Mouse (Mus musculus) liver, embryonic 12.5 days (tissue): Measurements from ENCODE around the gene Stk33. TPM values are rescaled to one million over a fixed set of nuclear protein-coding genes. Genes with fewer than 3 reads are reported as not detected.

Experiments used
- ATAC-seq: fragments of 200-750 bp; cut with Nextera tagmentation; 2 replicates; pipeline ENCODE4 v1.8.0; 2017; ENCODE audit warnings: moderate number of reproducible peaks, mild to moderate bottlenecking, moderate library complexity
- H3K27ac ChIP-seq: fragments of 300-500 bp; sonication (generic); 2 replicates; pipeline ENCODE4 v1.5.1; 2016; ENCODE audit warnings: mild to moderate bottlenecking
- H3K27me3 ChIP-seq: fragments of 300-500 bp; sonication (generic); replicated peaks from 2 replicates; pipeline ENCODE4 v1.6.1; 2016; ENCODE audit warnings: mild to moderate bottlenecking, moderate library complexity
- H3K36me3 ChIP-seq: fragments of 300-500 bp; sonication (generic); 2 replicates; pipeline ENCODE4 v1.6.1; 2016; ENCODE audit warnings: mild to moderate bottlenecking, moderate library complexity
- H3K4me1 ChIP-seq: fragments of 300-500 bp; sonication (generic); 2 replicates; pipeline ENCODE4 v1.6.1; 2016
- H3K4me2 ChIP-seq: fragments of 300-500 bp; sonication (generic); 2 replicates; pipeline ENCODE4 v1.6.1; 2016; ENCODE audit warnings: mild to moderate bottlenecking, moderate library complexity
- H3K4me3 ChIP-seq: fragments of 300-500 bp; sonication (generic); 2 replicates; pipeline ENCODE4 v1.5.1; 2016; ENCODE audit warnings: mild to moderate bottlenecking, moderate library complexity
- H3K9ac ChIP-seq: fragments of 300-500 bp; sonication (generic); 2 replicates; pipeline ENCODE4 v1.6.1; 2016; ENCODE audit warnings: mild to moderate bottlenecking, moderate library complexity
- H3K9me3 ChIP-seq: fragments of 300-500 bp; sonication (generic); replicated peaks from 2 replicates; pipeline ENCODE4 v1.6.1; 2016; ENCODE audit warnings: mild to moderate bottlenecking, moderate library complexity
- WGBS: fragments of 180-500 bp; shearing (Covaris S2); methylation state at CpG from one replicate; pipeline ENCODE4 v1.1.7; 2016; ENCODE audit not compliant: insufficient replicate concordance; 5-methylcytosine and 5-hydroxymethylcytosine counted together
- polyA plus RNA-seq: library from polyadenylated mRNA; unstranded; fragments of >200 nt; fragmentation: Nextera tagmentation; extraction: Ambion mirVana; gene quantifications from 2 replicates; pipeline ENCODE4 v1.2.1, GENCODE M21; 2016

The Stk33 gene
- polyA plus RNA-seq, 1 experiment from 2014 or later: not detected

- Histone ChIP-seq H3K4me2 (no peak overlapping the region), H3K9ac (no peak overlapping the region), H3K9me3 (no peaks in the 10 kb centered on the region), H3K4me1 (no peaks in the 10 kb centered on the region), H3K4me3 (no peak overlapping the region), H3K27me3 (no peaks in the 10 kb centered on the region), H3K27ac (no peak overlapping the region), H3K36me3 (no peaks in the 10 kb centered on the region)
- WGBS: 72% methylated on average over 8 of the region's 8 CpGs
- ATAC-seq: no peak
These were observed 107.2 kb downstream of the Stk33 start for GRCm38 (mm10) chr7:109331722-109332121.

- Histone ChIP-seq H3K9ac (no peak overlapping the region), H3K9me3 (no peaks in the 10 kb centered on the region), H3K36me3 (no peaks in the 10 kb centered on the region), H3K4me3 (no peak overlapping the region), H3K4me2 (no peak overlapping the region), H3K27ac (no peak overlapping the region), H3K4me1 (no peaks in the 10 kb centered on the region), H3K27me3 (no peaks in the 10 kb centered on the region)
- no peak for ATAC-seq
- WGBS: 57% methylated on average over 3 of the region's 3 CpGs
These were observed 110.1 kb downstream of the Stk33 start for GRCm38 (mm10) chr7:109328772-109329171.

- 45% methylated on average over 4 of the region's 4 CpGs for WGBS
- no peak for ATAC-seq
- no peaks in the 10 kb centered on the region for H3K4me1 ChIP-seq
- no peaks in the 10 kb centered on the region for H3K27me3 ChIP-seq
- no peak overlapping the region for H3K4me2 ChIP-seq
- H3K4me3 ChIP-seq: no peak overlapping the region
- no peaks in the 10 kb centered on the region for H3K9me3 ChIP-seq
- no peak overlapping the region for H3K27ac ChIP-seq
- H3K9ac ChIP-seq: no peak overlapping the region
- H3K36me3 ChIP-seq: no peaks in the 10 kb centered on the region
These were observed 112.1 kb downstream of the Stk33 start for GRCm38 (mm10) chr7:109326813-109327212.

DNA sequence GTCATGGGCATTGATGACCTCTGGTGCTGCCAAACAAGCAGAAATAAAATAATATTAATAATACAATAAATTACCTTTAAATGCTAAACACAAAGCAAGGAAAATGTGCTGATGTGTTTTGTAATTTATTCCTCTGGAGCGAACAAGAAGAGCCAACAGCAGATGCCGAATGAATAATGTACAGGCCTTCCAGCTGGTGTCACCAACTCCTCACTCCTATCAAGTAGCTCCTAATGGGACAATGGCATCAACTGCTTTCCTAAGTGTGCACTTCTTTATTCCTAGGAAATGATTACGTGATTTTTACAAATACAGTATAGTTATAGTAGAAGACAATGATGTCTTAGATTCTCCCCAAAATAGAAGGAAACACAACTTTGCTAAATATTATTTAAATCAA, 113.2 kb downstream of the Stk33 start:
- no peak for ATAC-seq
- no peaks in the 10 kb centered on the region for H3K36me3 ChIP-seq
- WGBS: 67% methylated on average over 3 of the region's 3 CpGs

DNA sequence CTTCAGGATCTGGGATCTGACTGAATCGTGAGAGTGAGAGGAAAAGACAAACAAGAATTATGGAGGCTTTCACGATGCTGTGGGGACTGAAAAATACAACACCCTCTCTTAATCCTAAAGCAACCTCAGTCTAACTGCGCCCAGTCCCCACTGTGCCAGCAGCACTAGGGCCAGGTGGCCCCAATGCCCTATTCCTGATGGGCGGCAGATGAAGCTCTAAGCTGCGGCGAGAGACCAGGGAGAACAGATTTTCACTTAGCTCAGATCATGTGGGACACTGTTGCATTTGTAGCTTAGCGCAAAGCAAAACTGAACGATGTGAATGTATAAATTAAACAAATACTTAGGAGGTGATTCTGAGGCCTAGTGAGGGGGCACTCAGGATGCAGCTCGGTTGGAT, 113.7 kb downstream of the Stk33 start:
- no peaks in the 10 kb centered on the region for H3K27me3 ChIP-seq
- ATAC-seq: no peak

More for the DNA sequence above, 113.2 kb downstream of the Stk33 start:
- Histone ChIP-seq H3K4me3 (no peak overlapping the region), H3K9me3 (no peaks in the 10 kb centered on the region), H3K4me1 (no peaks in the 10 kb centered on the region), H3K9ac (no peak overlapping the region), H3K27me3 (no peaks in the 10 kb centered on the region), H3K4me2 (no peak overlapping the region), H3K27ac (no peak overlapping the region)

DNA sequence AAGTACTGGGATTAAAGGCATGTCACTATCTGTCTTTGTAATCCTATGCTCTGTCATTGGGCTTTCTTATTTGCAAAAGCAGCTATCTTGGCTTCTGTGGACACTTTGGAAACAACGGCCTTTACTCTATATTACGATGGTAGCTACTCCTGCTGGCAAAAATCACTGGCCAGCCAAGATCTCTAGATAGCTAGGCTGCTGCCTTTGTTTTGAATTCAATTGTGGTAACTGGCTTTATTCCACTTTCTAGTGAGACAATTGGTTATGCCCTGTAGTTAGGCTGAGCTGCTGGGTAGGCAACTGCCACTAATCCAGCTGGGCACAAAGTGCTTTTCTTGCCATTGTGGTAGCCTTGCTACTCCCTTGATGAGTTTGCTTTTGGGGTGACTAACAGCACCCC, 129.4 kb downstream of the Stk33 start:
- WGBS: 78% methylated on average over 2 of the region's 2 CpGs
- H3K4me1 ChIP-seq: no peaks in the 10 kb centered on the region
- H3K4me2 ChIP-seq: no peak overlapping the region
- H3K36me3 ChIP-seq: no peaks in the 10 kb centered on the region
- no peaks in the 10 kb centered on the region for H3K9me3 ChIP-seq
- H3K27ac ChIP-seq: no peak overlapping the region
- H3K27me3 ChIP-seq: no peaks in the 10 kb centered on the region
- H3K9ac ChIP-seq: no peak overlapping the region
- no peak overlapping the region for H3K4me3 ChIP-seq
- no peak for ATAC-seq

More for the DNA sequence above, 113.7 kb downstream of the Stk33 start:
- Histone ChIP-seq H3K4me2 (no peak overlapping the region), H3K9me3 (no peaks in the 10 kb centered on the region), H3K27ac (no peak overlapping the region), H3K4me1 (no peaks in the 10 kb centered on the region), H3K9ac (no peak overlapping the region), H3K36me3 (no peaks in the 10 kb centered on the region), H3K4me3 (no peak overlapping the region)
- WGBS: 66% methylated on average over 9 of the region's 9 CpGs

- Histone ChIP-seq H3K4me2 (no peak overlapping the region), H3K27ac (no peak overlapping the region), H3K27me3 (no peaks in the 10 kb centered on the region), H3K9ac (no peak overlapping the region), H3K36me3 (no peaks in the 10 kb centered on the region), H3K4me3 (no peak overlapping the region), H3K4me1 (no peaks in the 10 kb centered on the region), H3K9me3 (no peaks in the 10 kb centered on the region)
- WGBS: 61% methylated on average over 3 of the region's 3 CpGs
- ATAC-seq: no peak
These were observed 143.1 kb downstream of the Stk33 start for GRCm38 (mm10) chr7:109295807-109296206.

- H3K36me3 ChIP-seq: no peaks in the 10 kb centered on the region
- no peak for ATAC-seq
- WGBS: 57% methylated on average over 5 of the region's 5 CpGs
- H3K4me3 ChIP-seq: no peak overlapping the region
- H3K27me3 ChIP-seq: no peaks in the 10 kb centered on the region
- H3K4me2 ChIP-seq: no peak overlapping the region
- H3K9me3 ChIP-seq: no peaks in the 10 kb centered on the region
- H3K4me1 ChIP-seq: no peaks in the 10 kb centered on the region
- no peak overlapping the region for H3K27ac ChIP-seq
- H3K9ac ChIP-seq: no peak overlapping the region
These were observed 143.5 kb downstream of the Stk33 start for GRCm38 (mm10) chr7:109295351-109295750.

- no peak overlapping the region for H3K4me2 ChIP-seq
- no peaks in the 10 kb centered on the region for H3K9me3 ChIP-seq
- H3K4me1 ChIP-seq: no peaks in the 10 kb centered on the region
- 14% methylated on average over 1 of the region's 2 CpGs for WGBS
- ATAC-seq: no peak
- no peak overlapping the region for H3K27ac ChIP-seq
- no peaks in the 10 kb centered on the region for H3K27me3 ChIP-seq
- no peaks in the 10 kb centered on the region for H3K36me3 ChIP-seq
- no peak overlapping the region for H3K9ac ChIP-seq
- no peak overlapping the region for H3K4me3 ChIP-seq
These were observed 148.4 kb downstream of the Stk33 start for GRCm38 (mm10) chr7:109290501-109290900.

GRCm38 (mm10) chr7:109289106-109289505, 149.8 kb downstream of the Stk33 start:
- 61% methylated on average over 6 of the region's 6 CpGs for WGBS
- Histone ChIP-seq H3K4me3 (no peak overlapping the region), H3K4me2 (no peak overlapping the region), H3K9me3 (no peaks in the 10 kb centered on the region), H3K9ac (no peak overlapping the region), H3K27me3 (no peaks in the 10 kb centered on the region), H3K27ac (no peak overlapping the region), H3K4me1 (no peaks in the 10 kb centered on the region), H3K36me3 (no peaks in the 10 kb centered on the region)
- no peak for ATAC-seq

GRCm38 (mm10) chr7:109282106-109282505, 156.8 kb downstream of the Stk33 start:
- WGBS: 69% methylated on average over 4 of the region's 4 CpGs
- no peaks in the 10 kb centered on the region for H3K27me3 ChIP-seq

GRCm38 (mm10) chr7:109276622-109277021, 162.3 kb downstream of the Stk33 start:
- Histone ChIP-seq H3K27ac (no peak overlapping the region), H3K9me3 (no peaks in the 10 kb centered on the region), H3K36me3 (no peaks in the 10 kb centered on the region), H3K27me3 (no peaks in the 10 kb centered on the region), H3K9ac (no peak overlapping the region), H3K4me2 (no peak overlapping the region), H3K4me3 (no peak overlapping the region), H3K4me1 (no peaks in the 10 kb centered on the region)
- 56% methylated on average over 3 of the region's 3 CpGs for WGBS
- no peak for ATAC-seq

More at GRCm38 (mm10) chr7:109282106-109282505, 156.8 kb downstream of the Stk33 start:
- Histone ChIP-seq H3K9ac (no peak overlapping the region), H3K27ac (no peak overlapping the region), H3K4me2 (no peak overlapping the region), H3K4me1 (no peaks in the 10 kb centered on the region), H3K9me3 (no peaks in the 10 kb centered on the region), H3K4me3 (no peak overlapping the region), H3K36me3 (no peaks in the 10 kb centered on the region)
- no peak for ATAC-seq

DNA sequence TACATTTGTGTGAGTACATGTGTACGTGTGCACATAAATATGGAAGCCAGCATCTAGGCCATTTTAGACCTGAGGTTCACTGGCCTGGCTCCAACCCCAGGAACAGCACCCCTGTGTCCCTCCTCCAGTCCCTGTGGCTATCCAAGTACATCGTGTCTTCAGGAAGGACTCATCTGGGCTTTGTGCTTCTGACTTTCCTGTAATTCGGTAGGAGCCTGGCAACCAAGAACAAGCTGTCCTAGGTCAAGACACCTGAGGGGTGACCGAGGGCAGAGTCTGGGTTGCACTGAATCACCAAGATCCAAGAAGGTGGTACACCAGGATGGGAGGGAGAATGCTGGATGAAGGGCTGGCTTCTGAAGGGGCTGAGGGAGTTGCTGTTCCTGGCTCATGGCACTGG, 163.0 kb downstream of the Stk33 start:
- Histone ChIP-seq H3K4me2 (no peak overlapping the region), H3K4me3 (no peak overlapping the region), H3K9ac (no peak overlapping the region), H3K27me3 (no peaks in the 10 kb centered on the region), H3K27ac (no peak overlapping the region), H3K4me1 (no peaks in the 10 kb centered on the region), H3K36me3 (no peaks in the 10 kb centered on the region), H3K9me3 (no peaks in the 10 kb centered on the region)
- no peak for ATAC-seq
- 50% methylated on average over 4 of the region's 4 CpGs for WGBS
